Mouse (Mus musculus) gastrocnemius, postnatal 10 days (tissue): ENCODE measurements at regions not wholly inside any gene's neighbourhood (a gene's known extent, or its start where the extent isn't known, plus 50 kb on each side); places are given as distances from the start of the nearest gene placed in this dataset.

ENCODE experiments used
- DNase-seq: peaks from one replicate; pipeline ENCODE4 v3.0.0; 2021; ENCODE audit warnings: mixed read lengths

GRCm38 (mm10) chr10:117896911-117897643 is 51.2 kb upstream of the Rap1b start:
- DNase-seq: no peak

- DNase-seq: no peak
These were observed 51.9 kb upstream of the Rap1b start for GRCm38 (mm10) chr10:117897766-117898165.

- no peak for DNase-seq
These were observed 52.6 kb upstream of the Rap1b start for GRCm38 (mm10) chr10:117898391-117898790.

- no peak for DNase-seq
These were observed 53.6 kb upstream of the Rap1b start for GRCm38 (mm10) chr10:117899410-117899935.

- DNase-seq: peak; percentile 54
These were observed 59.9 kb upstream of the Rap1b start for GRCm38 (mm10) chr10:117905666-117906266.

GRCm38 (mm10) chr10:117906267-117906811 is 60.5 kb upstream of the Rap1b start:
- peak; percentile 56 for DNase-seq

- DNase-seq: no peak
These were observed 62.3 kb upstream of the Rap1b start for GRCm38 (mm10) chr10:117908079-117908675.

- no peak for DNase-seq
These were observed 63.3 kb upstream of the Rap1b start for GRCm38 (mm10) chr10:117909155-117909554.

GRCm38 (mm10) chr10:117909811-117910239 is 64.0 kb upstream of the Rap1b start:
- no peak for DNase-seq

- DNase-seq: no peak
These were observed 64.6 kb upstream of the Rap1b start for GRCm38 (mm10) chr10:117910426-117910825.

- DNase-seq: no peak
These were observed 69.3 kb upstream of the Rap1b start for GRCm38 (mm10) chr10:117915011-117915735.

GRCm38 (mm10) chr10:117916280-117916679 is 70.4 kb upstream of the Rap1b start:
- DNase-seq: no peak

GRCm38 (mm10) chr10:117917870-117918269 is 72.0 kb upstream of the Rap1b start:
- DNase-seq: no peak

- DNase-seq: no peak
These were observed 72.8 kb upstream of the Rap1b start for GRCm38 (mm10) chr10:117918616-117919015.

GRCm38 (mm10) chr10:117919186-117919941 is 73.5 kb upstream of the Rap1b start:
- DNase-seq: no peak

- DNase-seq: no peak
These were observed 79.4 kb upstream of the Rap1b start for GRCm38 (mm10) chr10:117925186-117925585.

GRCm38 (mm10) chr10:117925611-117926555 is 80.0 kb upstream of the Rap1b start:
- DNase-seq: peak; percentile 12

GRCm38 (mm10) chr10:117928998-117929397 is 83.2 kb upstream of the Rap1b start:
- no peak for DNase-seq

- DNase-seq: no peak
These were observed 89.0 kb upstream of the Rap1b start for GRCm38 (mm10) chr10:117934797-117935196.

GRCm38 (mm10) chr10:117938717-117939116 is 92.9 kb upstream of the Rap1b start:
- no peak for DNase-seq
